Mouse (Mus musculus) MEL (cell line): Measurements from ENCODE around the gene Rrp12. TPM values are rescaled to one million over a fixed set of nuclear protein-coding genes. Genes with fewer than 3 reads are reported as not detected.
A peak's percentile ranks its signal among the peaks of the same experiment; 100 is the strongest.

Experiments used
- DNase-seq: peaks from one replicate; pipeline ENCODE4 v3.0.0; 2011; ENCODE audit warnings: low read depth, low spot score
- H3K27ac ChIP-seq: 2 replicates; pipeline ENCODE4 v1.5.1; 2012; ENCODE audit warnings: low read depth, mild to moderate bottlenecking, control low read depth, low read length, moderate library complexity; ENCODE audit not compliant: control insufficient read depth
- H3K27me3 ChIP-seq, 2 experiments: fragments of 150-350 bp in 1 of 2; sonication (generic) in 1 of 2; 2 replicates each; pipeline ENCODE4 v1.6.1; 2012; ENCODE audit warnings: low read length in 2 of 2, mild to moderate bottlenecking in 2 of 2, improper control_type of control experiment in 1 of 2, moderate library complexity in 1 of 2; ENCODE audit not compliant: insufficient read depth in 2 of 2, control insufficient read depth in 1 of 2
- H3K36me3 ChIP-seq, 2 experiments: 2 replicates each; pipeline ENCODE4 v1.6.1; 2012 to 2014; ENCODE audit warnings: low read length in 2 of 2, improper control_type of control experiment in 1 of 2, inconsistent platforms in 1 of 2, mild to moderate bottlenecking in 1 of 2; ENCODE audit not compliant: insufficient read depth in 2 of 2, control insufficient read depth in 1 of 2
- H3K4me1 ChIP-seq, 2 experiments: fragments of 150-350 bp in 1 of 2; sonication (generic) in 1 of 2; 2 replicates each; pipeline ENCODE4 v1.6.1; 2012; ENCODE audit warnings: low read length in 2 of 2, improper control_type of control experiment in 1 of 2, mild to moderate bottlenecking in 1 of 2; ENCODE audit not compliant: insufficient read depth in 2 of 2, control insufficient read depth in 1 of 2
- H3K4me3 ChIP-seq, 2 experiments: fragments of 150-350 bp in 1 of 2; sonication (generic) in 1 of 2; 2 replicates each; pipeline ENCODE4 v1.5.1; 2012; ENCODE audit warnings: low read depth in 2 of 2, low read length in 2 of 2, mild to moderate bottlenecking in 2 of 2, moderate library complexity in 2 of 2, control low read depth in 1 of 2, improper control_type of control experiment in 1 of 2; ENCODE audit not compliant: control insufficient read depth in 1 of 2, insufficient read depth in 1 of 2
- H3K79me2 ChIP-seq: 2 replicates; pipeline ENCODE4 v1.6.1; 2012; ENCODE audit warnings: mild to moderate bottlenecking, low read length, moderate library complexity; ENCODE audit not compliant: control insufficient read depth, poor library complexity, insufficient read depth
- H3K9ac ChIP-seq: 2 replicates; pipeline ENCODE4 v1.6.1; 2012; ENCODE audit warnings: low read depth, mild to moderate bottlenecking, control low read depth, low read length, moderate library complexity; ENCODE audit not compliant: control insufficient read depth, poor library complexity, severe bottlenecking
- H3K9me3 ChIP-seq: fragments of 150-350 bp; sonication (generic); replicated peaks from 2 replicates; pipeline ENCODE4 v1.6.1; 2012; ENCODE audit warnings: mild to moderate bottlenecking, low read length, improper control_type of control experiment, moderate library complexity; ENCODE audit not compliant: insufficient read depth
- BHLHE40 ChIP-seq: IDR thresholded peaks from 2 replicates; pipeline ENCODE4 v1.6.1; 2012; ENCODE audit warnings: low read depth, mild to moderate bottlenecking, inconsistent platforms, low read length, improper control_type of control experiment, borderline replicate concordance
- CHD1 ChIP-seq: IDR thresholded peaks from 2 replicates; pipeline ENCODE4 v1.6.1; 2012; ENCODE audit warnings: low read depth, mild to moderate bottlenecking, inconsistent platforms, low read length, improper control_type of control experiment
- CHD2 ChIP-seq: IDR thresholded peaks from 2 replicates; pipeline ENCODE4 v1.6.1; 2011; ENCODE audit warnings: low read length, improper control_type of control experiment
- CTCF ChIP-seq, 3 experiments: IDR thresholded peaks in 2 of 3; conservative IDR thresholded peaks in 1 of 3; 2 replicates each; pipeline ENCODE4 v1.5.1; 2011 to 2012; ENCODE audit warnings: low read length in 3 of 3, low read depth in 2 of 3, mild to moderate bottlenecking in 2 of 3, improper control_type of control experiment in 1 of 3, inconsistent platforms in 1 of 3, mixed read lengths in 1 of 3, moderate library complexity in 1 of 3; ENCODE audit not compliant: control insufficient read depth in 1 of 3, insufficient read depth in 1 of 3, poor library complexity in 1 of 3, severe bottlenecking in 1 of 3
- E2F4 ChIP-seq: IDR thresholded peaks from 2 replicates; pipeline ENCODE4 v1.6.1; 2011; ENCODE audit warnings: low read depth, low read length, improper control_type of control experiment, borderline replicate concordance
- ELF1 ChIP-seq: IDR thresholded peaks from 2 replicates; pipeline ENCODE4 v1.6.1; 2014; ENCODE audit warnings: low read depth, mild to moderate bottlenecking, inconsistent platforms, low read length, improper control_type of control experiment, moderate library complexity
- ETS1 ChIP-seq: IDR thresholded peaks from 2 replicates; pipeline ENCODE4 v1.6.1; 2012; ENCODE audit warnings: low read depth, mild to moderate bottlenecking, inconsistent platforms, low read length, improper control_type of control experiment, moderate library complexity
- GABPA ChIP-seq: IDR thresholded peaks from 2 replicates; pipeline ENCODE4 v1.6.1; 2012; ENCODE audit warnings: low read depth, mild to moderate bottlenecking, inconsistent platforms, low read length, improper control_type of control experiment, moderate library complexity
- GATA1 ChIP-seq: IDR thresholded peaks from 2 replicates; pipeline ENCODE4 v1.6.1; 2011; ENCODE audit warnings: low read depth, low read length, improper control_type of control experiment
- MAFK ChIP-seq: IDR thresholded peaks from 2 replicates; pipeline ENCODE4 v1.6.1; 2011; ENCODE audit warnings: low read depth, mild to moderate bottlenecking, low read length, improper control_type of control experiment, borderline replicate concordance
- MAX ChIP-seq: IDR thresholded peaks from 2 replicates; pipeline ENCODE4 v1.6.1; 2011; ENCODE audit warnings: low read length, improper control_type of control experiment
- MAZ ChIP-seq: IDR thresholded peaks from 2 replicates; pipeline ENCODE4 v1.6.1; 2012; ENCODE audit warnings: low read depth, mild to moderate bottlenecking, inconsistent platforms, low read length, improper control_type of control experiment
- MEF2A ChIP-seq: IDR thresholded peaks from 2 replicates; pipeline ENCODE4 v1.6.1; 2014; ENCODE audit warnings: low read depth, mild to moderate bottlenecking, inconsistent platforms, low read length, improper control_type of control experiment; ENCODE audit not compliant: poor library complexity, insufficient replicate concordance, severe bottlenecking; ENCODE audit errors: extremely low read depth
- MXI1 ChIP-seq: IDR thresholded peaks from 2 replicates; pipeline ENCODE4 v1.6.1; 2011; ENCODE audit warnings: mild to moderate bottlenecking, low read depth, low read length, improper control_type of control experiment
- MYC ChIP-seq: IDR thresholded peaks from 2 replicates; pipeline ENCODE4 v1.6.1; 2011; ENCODE audit warnings: low read depth, mild to moderate bottlenecking, low read length, improper control_type of control experiment, moderate library complexity
- NELFE ChIP-seq: IDR thresholded peaks from 2 replicates; pipeline ENCODE4 v1.6.1; 2011; ENCODE audit warnings: low read depth, low read length, improper control_type of control experiment
- NRF1 ChIP-seq: IDR thresholded peaks from 2 replicates; pipeline ENCODE4 v1.6.1; 2014; ENCODE audit warnings: low read depth, mild to moderate bottlenecking, inconsistent platforms, low read length, improper control_type of control experiment, moderate library complexity; ENCODE audit not compliant: poor library complexity, insufficient read depth, severe bottlenecking
- POLR2AphosphoS5 ChIP-seq: IDR thresholded peaks from 2 replicates; pipeline ENCODE4 v1.6.1; 2012; ENCODE audit warnings: low read depth, borderline replicate concordance, mild to moderate bottlenecking, inconsistent platforms, low read length, moderate library complexity, mixed read lengths
- RCOR1 ChIP-seq: IDR thresholded peaks from 2 replicates; pipeline ENCODE4 v1.6.1; 2012; ENCODE audit warnings: low read depth, mild to moderate bottlenecking, inconsistent platforms, low read length, improper control_type of control experiment
- TBP ChIP-seq: IDR thresholded peaks from 2 replicates; pipeline ENCODE4 v1.8.0; 2011; ENCODE audit warnings: low read depth, low read length, improper control_type of control experiment
- TCF12 ChIP-seq: IDR thresholded peaks from 2 replicates; pipeline ENCODE4 v1.6.1; 2014; ENCODE audit warnings: low read depth, mild to moderate bottlenecking, inconsistent platforms, low read length, improper control_type of control experiment, moderate library complexity
- USF1 ChIP-seq: IDR thresholded peaks from 2 replicates; pipeline ENCODE4 v1.6.1; 2014; ENCODE audit warnings: low read depth, mild to moderate bottlenecking, inconsistent platforms, low read length, improper control_type of control experiment, moderate library complexity
- ZC3H11A ChIP-seq: IDR thresholded peaks from 2 replicates; pipeline ENCODE4 v1.6.1; 2012; ENCODE audit warnings: low read depth, mild to moderate bottlenecking, inconsistent platforms, low read length, improper control_type of control experiment
- ZMIZ1 ChIP-seq: IDR thresholded peaks from 2 replicates; pipeline ENCODE4 v1.6.1; 2012; ENCODE audit warnings: low read depth, mild to moderate bottlenecking, inconsistent platforms, low read length, improper control_type of control experiment, moderate library complexity
- ZNF384 ChIP-seq: IDR thresholded peaks from 2 replicates; pipeline ENCODE4 v1.6.1; 2012; ENCODE audit warnings: low read depth, mild to moderate bottlenecking, inconsistent platforms, low read length, improper control_type of control experiment
- polyA plus RNA-seq, 2 experiments: library from polyadenylated mRNA; stranded (reverse) in 1 of 2; unstranded in 1 of 2; fragments of >175 nt in 1 of 2; fragments of >200 nt in 1 of 2; gene quantifications; 2 replicates each; pipeline versions ENCODE4 v1.2.1 to v1.2.4; 2012; ENCODE audit warnings: low replicate concordance in 2 of 2, low read depth in 1 of 2; ENCODE audit not compliant: insufficient read length in 2 of 2, insufficient read depth in 1 of 2, missing spikeins in 1 of 2
- total RNA-seq: library from RNA; depleted of rRNA; stranded (reverse); fragments of 300-350 nt; gene quantifications from 2 replicates; pipeline ENCODE4 v1.2.3, GENCODE M21; 2012

Gene Rrp12
- total and polyA plus RNA-seq, 3 experiments = 44.5 to 134 (median 106) TPM

- peak; percentile 67 for DNase-seq
- H3K9me3 ChIP-seq = no peaks in the 10 kb centered on the region
- H3K4me3 ChIP-seq = peak overlapping the region; percentile 80 to 85
- TF ChIP-seq MXI1 (peak; percentile 18), CHD1 (0 out of 2 replicates have a peak, but pooled peaks have one; percentile 7), ELF1 (no peak), MAX (peak; percentile 49; the same call in 1 of the 2 replicates), CHD2 (no peak), RCOR1 (peak; percentile 62; the same call in 1 of the 2 replicates), MEF2A (no peak), GATA1 (0 out of 2 replicates have a peak, but pooled peaks have one; percentile 32)
- H3K4me1 ChIP-seq = peaks cover 14 to 25% of the 10 kb centered on the region in 2 experiments
- peak overlapping the region; percentile 81 for H3K9ac ChIP-seq
- peaks cover 24 to 33% of the 10 kb centered on the region in 2 experiments for H3K36me3 ChIP-seq
- peaks cover 33% of the 10 kb centered on the region for H3K79me2 ChIP-seq
- no peaks in the 10 kb centered on the region for H3K27me3 ChIP-seq
- H3K27ac ChIP-seq = peak overlapping the region; percentile 26
Observed at GRCm38 (mm10) chr19:41912121-41913080, 16.4 kb upstream of the Rrp12 start.

GRCm38 (mm10) chr19:41911178-41912073 is 15.5 kb upstream of the Rrp12 start, which contains the start of gene Pgam1:
Pgam1 (plus strand) TSS chr19:41911923.
- Histone ChIP-seq H3K4me3 (peak within 1 kb of the TSS; percentile 80 to 85), H3K9ac (peak within 1 kb of the TSS; percentile 81), H3K79me2 (peaks cover 33% of the 10 kb centered on the region), H3K27me3 (no peaks in the 10 kb centered on the region), H3K36me3 (peaks cover 18 to 41% of the 10 kb centered on the region in 2 experiments), H3K27ac (peak within 1 kb of the TSS; percentile 88), H3K4me1 (peaks cover 14 to 35% of the 10 kb centered on the region in 2 experiments), H3K9me3 (no peaks in the 10 kb centered on the region)
- DNase-seq = peak; percentile 100
- TF ChIP-seq USF1 (peak; percentile 71), NRF1 (peak; percentile 87), TCF12 (peak; percentile 16; the same call in 1 of the 2 replicates), MYC (peak; percentile 93), ZC3H11A (no peak), GABPA (no peak), MEF2A (no peak), TBP (0 out of 2 replicates have a peak, but pooled peaks have one; percentile 33), MAZ (no peak; the same call in 1 of the 2 replicates), RCOR1 (peak; percentile 45; the same call in 1 of the 2 replicates), NELFE (peak; percentile 87), BHLHE40 (no peak), MAFK (no peak), E2F4 (no peak), CHD2 (no peak), ETS1 (peak; percentile 23; the same call in 1 of the 2 replicates), POLR2AphosphoS5 (0 out of 2 replicates have a peak, but pooled peaks have one; percentile 16), ZNF384 (peak; percentile 93), MAX (peak; percentile 95), CTCF (IDR thresholded peaks at IDR 0.05 in 2 of 3, conservative IDR thresholded peaks at IDR 0.05 in 1 of 3; ENCODE audit: control insufficient read depth in 1 of 3, insufficient read depth in 1 of 3, low read depth in 2 of 3, low read length in 3 of 3, poor library complexity in 1 of 3, severe bottlenecking in 1 of 3) (no peak), ZMIZ1 (0 out of 2 replicates have a peak, but pooled peaks have one; percentile 50)
